Mouse (Mus musculus): ENCODE data around the gene Kdelr3.

DNA sequence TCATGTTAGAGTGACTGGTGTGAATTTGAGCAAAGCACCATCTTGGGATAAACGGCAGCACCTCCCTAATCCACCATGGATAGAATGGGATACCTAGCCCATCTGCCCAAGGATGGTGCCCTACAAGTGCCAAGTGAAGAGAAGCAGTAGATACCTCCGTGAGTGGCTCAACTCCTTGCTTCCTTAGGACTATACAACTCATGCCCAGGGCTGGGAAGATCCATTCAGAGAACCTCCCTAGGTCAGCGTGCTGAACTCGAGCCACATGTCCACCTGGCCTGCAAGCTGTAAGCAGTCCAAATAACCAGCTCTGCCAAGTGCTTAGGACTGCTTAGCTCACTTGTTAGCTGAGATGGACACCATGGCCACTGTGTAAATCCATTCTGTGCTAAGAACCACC lies 11.0 kb downstream of the Kdelr3 start:
- TF ChIP-seq CTCF (IDR thresholded peaks at IDR 0.05; ENCODE audit: borderline replicate concordance, control insufficient read depth, extremely low read depth, insufficient read depth, low read length, poor library complexity) (no peak), POLR2A (IDR thresholded peaks at IDR 0.05; ENCODE audit: control insufficient read depth, extremely low read depth, insufficient read depth, low read length, poor library complexity) (no peak)

All from thymus, adult 2 months (tissue).